Comparison of ENCODE assay signal across 8 mouse cellular contexts in the genomic region with DNA sequence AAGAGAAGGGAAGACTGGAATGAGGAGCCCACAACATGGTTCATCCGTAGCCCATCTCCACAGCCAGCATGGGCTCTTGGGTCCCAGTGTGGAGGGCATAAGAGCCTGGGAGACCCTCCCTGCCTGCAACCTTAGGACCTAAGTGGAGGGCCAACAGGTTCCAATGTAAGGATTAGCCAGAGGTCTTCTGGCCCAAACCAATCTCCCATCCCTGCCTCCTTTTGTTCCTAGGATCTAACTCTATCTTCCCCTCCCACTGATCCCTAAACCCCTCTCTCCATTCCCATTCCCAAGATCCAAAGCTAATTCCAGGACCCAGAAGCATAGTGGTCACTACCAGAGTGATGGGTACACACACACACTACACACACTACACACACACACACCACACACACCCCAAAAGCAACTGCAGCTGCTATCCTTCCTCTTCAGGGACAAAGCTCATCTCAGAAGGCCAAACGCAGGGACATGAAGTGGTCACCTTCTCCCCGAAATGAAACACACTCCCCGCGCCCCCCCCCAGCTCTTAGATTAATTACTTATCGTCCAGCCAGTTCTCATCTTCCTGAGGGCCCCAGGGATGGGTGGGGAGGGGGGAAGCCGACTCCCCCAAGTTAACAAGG. TPM values are rescaled to one million over a fixed set of nuclear protein-coding genes. Genes with fewer than 3 reads are reported as not detected.
A peak's percentile ranks its signal among the peaks of the same experiment; 100 is the strongest.
DNase-seq lines count a peak whose midpoint lies in the region; ATAC-seq and TF ChIP-seq lines count a peak whose summit lies in the region.

No protein-coding gene starts in this region.

- no peaks in the 10 kb centered on the region for H3K27me3 ChIP-seq in kidney, embryonic 14.5 days (ENCODE audit: control insufficient read depth, insufficient read depth, low read length)
- no peaks in the 10 kb centered on the region for H3K27me3 ChIP-seq in hindbrain, embryonic 11.5 days (ENCODE audit: control insufficient read depth, insufficient read depth, low read length)
- no peaks in the 10 kb centered on the region for H3K27me3 ChIP-seq in midbrain, embryonic 12.5 days

- peak overlapping the region; percentile 92 for H3K4me3 ChIP-seq in kidney, embryonic 14.5 days (ENCODE audit: low read length)
- peak overlapping the region; percentile 96 for H3K4me3 ChIP-seq in hindbrain, embryonic 11.5 days (ENCODE audit: low read depth, low read length)
- H3K4me3 ChIP-seq in midbrain, embryonic 12.5 days, result peak overlapping the region; percentile 95

- no peak for DNase-seq in kidney, postnatal 36 days
- DNase-seq in brain, embryonic 14.5 days (ENCODE audit: low read depth), result peak; percentile 29
- peak; percentile 44 for DNase-seq in hindbrain, embryonic 11.5 days (ENCODE audit: low spot score)
- no peak for DNase-seq in left cerebral cortex, adult 11 months (ENCODE audit: low spot score)
- no peak for DNase-seq in gastrocnemius, adult 8-10 months (ENCODE audit: low spot score in 2 of 2)
- no peak for DNase-seq in thymus, postnatal 25 days

- H3K36me3 ChIP-seq in kidney, embryonic 14.5 days (ENCODE audit: control insufficient read depth, insufficient read depth, low read length), result no peaks in the 10 kb centered on the region
- H3K36me3 ChIP-seq in hindbrain, embryonic 11.5 days (ENCODE audit: control insufficient read depth, insufficient read depth, low read length), result no peaks in the 10 kb centered on the region
- 0 out of 2 replicates have a peak, but pooled peaks cover 2% of the 10 kb centered on the region for H3K36me3 ChIP-seq in midbrain, embryonic 12.5 days

- TF ChIP-seq CTCF in brain, embryonic 14.5 days (IDR thresholded peaks at IDR 0.05; ENCODE audit: borderline replicate concordance, extremely low read depth, insufficient read depth, insufficient read length), result no peak

- H3K9me3 ChIP-seq in kidney, embryonic 14.5 days (ENCODE audit: control insufficient read depth, low read length), result no peaks in the 10 kb centered on the region
- H3K9me3 ChIP-seq in hindbrain, embryonic 11.5 days (ENCODE audit: control insufficient read depth, low read length), result no peaks in the 10 kb centered on the region
- H3K9me3 ChIP-seq in midbrain, embryonic 12.5 days, result no peaks in the 10 kb centered on the region

- no peak overlapping the region for H3K27ac ChIP-seq in kidney, embryonic 14.5 days (ENCODE audit: low read depth, low read length)
- peak overlapping the region; percentile 93 for H3K27ac ChIP-seq in hindbrain, embryonic 11.5 days (ENCODE audit: low read depth, low read length)
- peak overlapping the region; percentile 95 for H3K27ac ChIP-seq in midbrain, embryonic 12.5 days (replicated peaks)

- H3K4me2 ChIP-seq in kidney, embryonic 14.5 days (replicated peaks; ENCODE audit: low read depth, low read length), result peak overlapping the region; percentile 88
- H3K4me2 ChIP-seq in hindbrain, embryonic 11.5 days (replicated peaks; ENCODE audit: low read depth, low read length), result peak overlapping the region; percentile 75
- peak overlapping the region; percentile 80 for H3K4me2 ChIP-seq in midbrain, embryonic 12.5 days (replicated peaks)

- peak overlapping the region; percentile 92; the same call in 1 of the 2 replicates for H3K9ac ChIP-seq in kidney, embryonic 14.5 days (ENCODE audit: low read depth, low read length)
- peak overlapping the region; percentile 92 for H3K9ac ChIP-seq in hindbrain, embryonic 11.5 days (ENCODE audit: low read depth, low read length)
- peak overlapping the region; percentile 91 for H3K9ac ChIP-seq in midbrain, embryonic 12.5 days (replicated peaks)

- H3K4me1 ChIP-seq in kidney, embryonic 14.5 days (ENCODE audit: control insufficient read depth, insufficient read depth, low read length), result peaks cover 28% of the 10 kb centered on the region
- peaks cover 25% of the 10 kb centered on the region for H3K4me1 ChIP-seq in hindbrain, embryonic 11.5 days (replicated peaks; ENCODE audit: control insufficient read depth, insufficient read depth, low read length)
- peaks cover 57% of the 10 kb centered on the region for H3K4me1 ChIP-seq in midbrain, embryonic 12.5 days

- no peak for TF ChIP-seq POLR2A in brain, embryonic 14.5 days (IDR thresholded peaks at IDR 0.05; ENCODE audit: borderline replicate concordance, extremely low read depth, insufficient read depth, insufficient read length, poor library complexity, severe bottlenecking)

- WGBS in kidney, embryonic 14.5 days, result 20% methylated on average over 7 of the region's 7 CpGs
- 15% methylated on average over 7 of the region's 7 CpGs for WGBS in hindbrain, embryonic 11.5 days
- WGBS in midbrain, embryonic 12.5 days, result 8% methylated on average over 6 of the region's 7 CpGs

- no peak for ATAC-seq in kidney, embryonic 14.5 days (ENCODE audit: low FRiP score, low TSS enrichment)
- ATAC-seq in hindbrain, embryonic 11.5 days (ENCODE audit: low FRiP score), result no peak
- ATAC-seq in midbrain, embryonic 12.5 days (ENCODE audit: low FRiP score, low read depth), result no peak

RNA-seq across cellular contexts. Expression of a gene that starts 1.2 kb away (rescaled TPM):
- polyA plus RNA-seq in kidney, embryonic 14.5 days (2014; fragmentation: Nextera tagmentation; extraction: Ambion mirVana), result 21.6 and 29.1 TPM in 2 replicates
- 147 and 153 TPM in 2 replicates for polyA plus RNA-seq in brain, embryonic 14.5 days (2012; rRNA removed)
- 32.2 and 36.6 TPM in 2 replicates for polyA plus RNA-seq in hindbrain, embryonic 11.5 days (2014; fragmentation: Nextera tagmentation; extraction: Ambion mirVana)
- polyA plus RNA-seq in midbrain, embryonic 12.5 days (2016; fragmentation: Nextera tagmentation; extraction: Ambion mirVana), result 98.4 and 106 TPM in 2 replicates
- 10 to 100 TPM; 77.5 to 86.2 (median 83.2) TPM for total RNA-seq in gastrocnemius, adult 8-10 months (2022)

RNA-seq across cellular contexts. Expression of a gene that starts 19.9 kb away (rescaled TPM):
- 18.2 and 22.9 TPM in 2 replicates for polyA plus RNA-seq in kidney, embryonic 14.5 days (2014; fragmentation: Nextera tagmentation; extraction: Ambion mirVana)
- polyA plus RNA-seq in brain, embryonic 14.5 days (2012; rRNA removed), result 5.0 and 8.2 TPM in 2 replicates
- polyA plus RNA-seq in hindbrain, embryonic 11.5 days (2014; fragmentation: Nextera tagmentation; extraction: Ambion mirVana), result 13.2 and 14.0 TPM in 2 replicates
- polyA plus RNA-seq in midbrain, embryonic 12.5 days (2016; fragmentation: Nextera tagmentation; extraction: Ambion mirVana), result 11.8 and 15.2 TPM in 2 replicates
- total RNA-seq in gastrocnemius, adult 8-10 months (2022), result not detected

RNA-seq across cellular contexts. Expression of a gene that starts 39.3 kb away (rescaled TPM):
- 42.5 and 50.6 TPM in 2 replicates for polyA plus RNA-seq in kidney, embryonic 14.5 days (2014; fragmentation: Nextera tagmentation; extraction: Ambion mirVana)
- 56.9 and 67.0 TPM in 2 replicates for polyA plus RNA-seq in brain, embryonic 14.5 days (2012; rRNA removed)
- 28.8 and 31.9 TPM in 2 replicates for polyA plus RNA-seq in hindbrain, embryonic 11.5 days (2014; fragmentation: Nextera tagmentation; extraction: Ambion mirVana)
- polyA plus RNA-seq in midbrain, embryonic 12.5 days (2016; fragmentation: Nextera tagmentation; extraction: Ambion mirVana), result 27.6 and 29.7 TPM in 2 replicates
- 10 to 100 TPM; 61.5 to 73.2 (median 63.8) TPM for total RNA-seq in gastrocnemius, adult 8-10 months (2022)

RNA-seq across cellular contexts. Expression of a gene that starts 39.8 kb away (rescaled TPM):
- polyA plus RNA-seq in kidney, embryonic 14.5 days (2014; fragmentation: Nextera tagmentation; extraction: Ambion mirVana), result 0.09 TPM in 1 of 2 replicates, not detected in the other
- polyA plus RNA-seq in brain, embryonic 14.5 days (2012; rRNA removed), result 0.25 and 0.56 TPM in 2 replicates
- 0.06 and 0.08 TPM in 2 replicates for polyA plus RNA-seq in hindbrain, embryonic 11.5 days (2014; fragmentation: Nextera tagmentation; extraction: Ambion mirVana)
- polyA plus RNA-seq in midbrain, embryonic 12.5 days (2016; fragmentation: Nextera tagmentation; extraction: Ambion mirVana), result not detected in 2 replicates
- total RNA-seq in gastrocnemius, adult 8-10 months (2022), result 10 to 100 TPM; 92.5 to 99.3 (median 93.6) TPM

RNA-seq across cellular contexts. Expression of a gene that starts 43.7 kb away (rescaled TPM):
- polyA plus RNA-seq in kidney, embryonic 14.5 days (2014; fragmentation: Nextera tagmentation; extraction: Ambion mirVana), result 93.9 and 106 TPM in 2 replicates
- polyA plus RNA-seq in brain, embryonic 14.5 days (2012; rRNA removed), result 36.5 and 47.6 TPM in 2 replicates
- 76.0 and 80.1 TPM in 2 replicates for polyA plus RNA-seq in hindbrain, embryonic 11.5 days (2014; fragmentation: Nextera tagmentation; extraction: Ambion mirVana)
- polyA plus RNA-seq in midbrain, embryonic 12.5 days (2016; fragmentation: Nextera tagmentation; extraction: Ambion mirVana), result 112 and 119 TPM in 2 replicates
- total RNA-seq in gastrocnemius, adult 8-10 months (2022), result 100 to 1,000 TPM; 108 to 127 (median 111) TPM

Comparison
In these comparisons a context has a peak if more than half of its experiments do, and no peak if none do; other contexts are left out.
1. DNase-seq: peak in brain, embryonic 14.5 days (single experiment) and hindbrain, embryonic 11.5 days (single experiment); none in kidney, postnatal 36 days (0 of 2), left cerebral cortex, adult 11 months (single experiment), gastrocnemius, adult 8-10 months (0 of 2) and thymus, postnatal 25 days (single experiment).
2. Peak in every context shown above with its lines, with median percentiles within 50 percentile points of each other: H3K4me2 ChIP-seq, H3K4me3 ChIP-seq and H3K9ac ChIP-seq.